Mouse (Mus musculus): ENCODE results near the gene Foxn3.

GRCm38 (mm10) chr12:99266434-99266833 is 296.9 kb downstream of the Foxn3 start:
- TF ChIP-seq CTCF (IDR thresholded peaks at IDR 0.05; ENCODE audit: borderline replicate concordance, extremely low read depth, insufficient read depth, insufficient read length), result no peak
- TF ChIP-seq POLR2A (IDR thresholded peaks at IDR 0.05; ENCODE audit: borderline replicate concordance, extremely low read depth, insufficient read depth, insufficient read length, poor library complexity, severe bottlenecking), result no peak
